Mouse (Mus musculus) heart, postnatal 0 days (tissue): ENCODE data around the gene Dip2b.

Experiments used
- CTCF ChIP-seq: IDR thresholded peaks from 2 replicates; pipeline ENCODE4 v1.5.1; 2016; ENCODE audit warnings: antibody characterized with exemption, control low read depth, low read depth
- EP300 ChIP-seq: IDR thresholded peaks from 2 replicates; pipeline ENCODE4 v1.6.1; 2016; ENCODE audit warnings: antibody characterized with exemption, low read depth

DNA sequence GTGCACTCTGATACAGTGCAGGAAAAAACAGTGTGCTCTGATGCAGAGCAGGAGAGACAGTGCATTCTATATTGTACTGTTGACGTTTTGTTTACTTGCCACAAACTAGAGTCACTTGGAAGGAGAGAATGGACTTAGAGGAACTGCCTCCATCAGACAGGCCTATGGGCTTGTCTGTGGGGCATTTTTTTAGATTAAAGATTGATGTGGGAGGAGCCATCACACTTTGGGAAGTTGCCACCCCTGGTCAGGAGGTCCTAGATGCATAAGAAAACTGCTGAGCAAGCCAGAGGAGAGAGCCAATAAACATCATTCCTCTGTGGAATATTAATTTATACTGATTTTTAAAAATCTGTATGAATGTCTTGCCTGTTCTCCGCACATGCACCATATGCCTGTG lies 10.3 kb upstream of the Dip2b start:
- TF ChIP-seq CTCF (no peak), EP300 (no peak)
